Mouse (Mus musculus) liver, adult 2 months (tissue): Measurements from ENCODE around the gene Bptf. TPM values are rescaled to one million over a fixed set of nuclear protein-coding genes. Genes with fewer than 3 reads are reported as not detected.
A peak's percentile ranks its signal among the peaks of the same experiment; 100 is the strongest.
"Not testable (repeated sequence)": the region's sequence is repeated elsewhere in the genome, so short reads cannot be mapped to it uniquely, and the experiment has no call there.

Experiments used
- DNase-seq: peaks from one replicate; pipeline ENCODE4 v3.0.0-alpha.2; 2011; ENCODE audit warnings: low read depth, low spot score; ENCODE audit errors: extremely low read depth
- H3K27ac ChIP-seq: fragments of 200-500 bp; replicated peaks from 2 replicates; pipeline ENCODE4 v1.5.1; 2012; ENCODE audit warnings: low read depth, mild to moderate bottlenecking, control low read depth, inconsistent platforms, low read length; ENCODE audit not compliant: insufficient read depth
- H3K27me3 ChIP-seq: fragments of 200-500 bp; 2 replicates; pipeline ENCODE4 v1.6.1; 2012; ENCODE audit warnings: mild to moderate bottlenecking, moderate library complexity, low read length, inconsistent platforms; ENCODE audit not compliant: control insufficient read depth, insufficient read depth
- H3K36me3 ChIP-seq: fragments of 200-500 bp; 2 replicates; pipeline ENCODE4 v1.6.1; 2012; ENCODE audit warnings: low read length, inconsistent platforms; ENCODE audit not compliant: control insufficient read depth, insufficient read depth
- H3K4me1 ChIP-seq: fragments of 200-500 bp; 2 replicates; pipeline ENCODE4 v1.6.1; 2011; ENCODE audit warnings: low read length; ENCODE audit not compliant: control insufficient read depth, insufficient read depth
- H3K4me3 ChIP-seq: fragments of 200-500 bp; 2 replicates; pipeline ENCODE4 v1.5.1; 2011; ENCODE audit warnings: low read depth, mild to moderate bottlenecking, control low read depth, low read length, moderate library complexity; ENCODE audit not compliant: insufficient read depth
- H3K79me2 ChIP-seq: fragments of 200-500 bp; 2 replicates; pipeline ENCODE4 v1.6.1; 2012; ENCODE audit warnings: inconsistent platforms, mild to moderate bottlenecking, low read length, moderate library complexity; ENCODE audit not compliant: control insufficient read depth, insufficient read depth
- H3K9ac ChIP-seq: fragments of 200-500 bp; 2 replicates; pipeline ENCODE4 v1.6.1; 2012; ENCODE audit warnings: low read depth, mild to moderate bottlenecking, control low read depth, inconsistent platforms, low read length
- CTCF ChIP-seq: fragments of 200-500 bp; IDR thresholded peaks from 2 replicates; pipeline ENCODE4 v1.5.1; 2011; ENCODE audit warnings: low read depth, low read length, control low read depth
- POLR2A ChIP-seq: fragments of 200-500 bp; IDR thresholded peaks from 2 replicates; pipeline ENCODE4 v1.6.1; 2011; ENCODE audit warnings: low read length, control low read depth; ENCODE audit not compliant: insufficient read depth; ENCODE audit errors: extremely low read depth
- WGBS: fragments of 180-500 bp; shearing (Covaris S2); methylation state at CpG from one replicate; pipeline ENCODE4 v1.1.7; 2018; 5-methylcytosine and 5-hydroxymethylcytosine counted together
- polyA plus RNA-seq: library from polyadenylated mRNA; depleted of rRNA; stranded (reverse); fragments of >200 nt; gene quantifications from 2 replicates; pipeline ENCODE4 v1.2.3, GENCODE M21; 2012
- total RNA-seq: library from RNA; depleted of rRNA; stranded (reverse); fragments of >200 nt; gene quantifications from 2 replicates; pipeline ENCODE4 v1.2.3, GENCODE M21; 2014

Bptf gene
- total and polyA plus RNA-seq, 2 experiments: 7.6 to 15.0 TPM

DNA sequence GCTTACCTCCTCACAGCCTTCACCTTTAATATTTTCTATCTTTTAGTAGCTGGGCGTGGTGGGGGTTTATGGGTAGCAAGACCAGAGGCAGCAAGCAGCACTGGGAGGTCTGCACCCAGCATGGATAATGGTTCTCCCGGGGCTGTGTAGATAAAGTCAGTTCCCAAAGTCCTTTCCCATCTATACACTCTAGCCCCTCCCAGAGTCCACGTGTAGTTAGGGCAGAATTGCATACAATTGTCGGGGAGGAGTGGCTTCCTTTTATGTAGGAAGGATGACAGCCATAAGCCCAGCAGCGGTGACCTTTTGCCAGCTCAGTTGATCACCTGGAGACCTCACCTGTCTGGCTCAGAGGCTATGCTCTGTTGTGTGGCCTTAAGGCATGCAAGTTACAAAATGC is 21.7 kb upstream of the Bptf start:
- 71% methylated on average over 5 of the region's 5 CpGs for WGBS
- no peak overlapping the region for H3K27ac ChIP-seq
- TF ChIP-seq POLR2A (no peak), CTCF (no peak)
- no peaks in the 10 kb centered on the region for H3K4me1 ChIP-seq
- no peak overlapping the region for H3K9ac ChIP-seq
- no peaks in the 10 kb centered on the region for H3K36me3 ChIP-seq
- no peak overlapping the region for H3K4me3 ChIP-seq
- H3K27me3 ChIP-seq: no peaks in the 10 kb centered on the region
- no peak for DNase-seq
- no peaks in the 10 kb centered on the region for H3K79me2 ChIP-seq

DNA sequence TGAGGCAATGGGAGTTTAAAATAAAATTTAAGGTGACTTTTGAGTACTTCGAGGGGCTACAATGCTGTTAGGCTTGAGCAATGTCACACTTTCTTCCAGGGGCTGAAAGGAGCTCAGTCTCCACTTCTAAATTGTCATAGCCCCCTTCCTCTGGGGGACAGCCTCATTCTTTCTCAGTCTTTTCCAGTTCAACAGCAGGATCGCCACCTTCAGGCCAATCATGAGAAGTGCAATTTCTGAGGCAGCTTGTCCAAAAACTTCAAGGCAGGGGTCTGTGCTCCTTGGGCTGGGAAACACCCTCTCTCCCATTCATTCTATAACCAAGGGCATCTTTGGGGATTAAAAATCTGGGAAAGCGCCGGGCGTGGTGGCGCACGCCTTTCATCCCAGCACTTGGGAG is 19.9 kb upstream of the Bptf start:
- no peaks in the 10 kb centered on the region for H3K27me3 ChIP-seq
- no peaks in the 10 kb centered on the region for H3K36me3 ChIP-seq
- no peak for DNase-seq
- no peak overlapping the region for H3K9ac ChIP-seq
- H3K79me2 ChIP-seq: no peaks in the 10 kb centered on the region
- TF ChIP-seq POLR2A: no peak
- peak; percentile 41; the same call in 1 of the 2 replicates for TF ChIP-seq CTCF
- H3K4me1 ChIP-seq: no peaks in the 10 kb centered on the region
- WGBS: 79% methylated on average over 7 of the region's 7 CpGs
- H3K27ac ChIP-seq: no peak overlapping the region
- no peak overlapping the region for H3K4me3 ChIP-seq

DNA sequence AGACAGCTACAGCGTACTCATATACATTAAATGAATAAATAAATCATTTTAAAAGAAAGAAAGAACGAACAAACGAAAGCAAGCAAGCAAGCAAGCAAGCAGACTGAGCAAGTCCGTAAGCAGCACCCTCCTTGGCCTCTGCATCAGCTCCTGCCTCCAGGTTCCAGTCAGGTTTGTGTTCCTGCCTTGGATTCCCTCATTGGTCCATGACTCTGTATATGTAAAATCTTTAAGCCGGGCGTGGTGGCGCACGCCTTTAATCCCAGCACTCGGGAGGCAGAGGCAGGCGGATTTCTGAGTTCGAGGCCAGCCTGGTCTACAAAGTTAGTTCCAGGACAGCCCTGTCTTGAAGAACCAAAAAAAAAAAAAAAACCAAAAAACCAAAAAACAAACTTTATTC is 12.0 kb upstream of the Bptf start:
- H3K27me3 ChIP-seq, H3K36me3 ChIP-seq, H3K4me3 ChIP-seq, H3K27ac ChIP-seq, H3K9ac ChIP-seq, H3K4me1 ChIP-seq, DNase-seq, H3K79me2 ChIP-seq: not testable (repeated sequence)
- 97% methylated on average over 11 of the region's 11 CpGs for WGBS

DNA sequence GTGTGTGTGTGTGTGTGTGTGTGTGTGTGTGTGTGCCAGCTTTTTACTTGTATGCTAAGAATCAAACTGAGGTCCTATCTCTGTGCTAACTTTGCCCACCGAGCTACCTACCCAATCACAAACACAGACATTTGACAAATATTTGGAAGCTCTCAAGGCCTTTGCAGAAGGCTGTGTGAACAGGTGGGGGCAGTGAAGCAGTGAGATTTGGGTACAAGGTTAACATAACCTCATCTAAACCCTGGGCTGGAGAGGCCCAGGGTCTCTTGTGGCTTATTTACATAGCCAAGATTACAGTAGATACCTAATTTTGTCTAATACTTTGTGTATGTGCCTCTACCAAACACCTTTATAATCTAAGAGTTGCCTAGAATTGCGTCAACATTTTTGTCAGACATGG is 10.5 kb upstream of the Bptf start:
- no peaks in the 10 kb centered on the region for H3K4me1 ChIP-seq
- H3K27me3 ChIP-seq: no peaks in the 10 kb centered on the region
- WGBS: 48% methylated on average over 2 of the region's 2 CpGs
- no peaks in the 10 kb centered on the region for H3K79me2 ChIP-seq
- DNase-seq: no peak
- no peaks in the 10 kb centered on the region for H3K36me3 ChIP-seq
- H3K27ac ChIP-seq: no peak overlapping the region
- no peak overlapping the region for H3K4me3 ChIP-seq
- TF ChIP-seq POLR2A (no peak), CTCF (no peak)
- no peak overlapping the region for H3K9ac ChIP-seq

DNA sequence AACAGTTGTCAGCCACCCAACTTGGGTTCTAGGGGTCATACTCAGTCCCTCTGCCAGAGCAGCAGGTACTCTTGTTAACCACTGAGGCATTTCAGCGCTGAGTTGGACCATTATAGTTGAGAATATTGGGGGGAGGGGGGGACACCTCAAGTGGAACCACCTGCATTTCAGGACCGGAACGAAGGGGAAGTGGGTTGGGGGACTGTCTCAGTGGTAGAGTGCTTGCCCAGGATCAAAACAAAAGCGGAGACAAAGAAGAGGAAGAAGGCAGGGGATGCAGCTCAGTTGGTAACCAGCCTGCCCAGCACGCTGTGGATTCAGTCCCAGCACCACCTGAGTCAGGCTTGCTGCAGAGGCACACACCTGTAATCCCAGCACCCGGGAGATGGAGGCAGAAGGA is 8.8 kb upstream of the Bptf start:
- Histone ChIP-seq H3K27ac (no peak overlapping the region), H3K9ac (no peak overlapping the region), H3K4me3 (no peak overlapping the region), H3K27me3 (no peaks in the 10 kb centered on the region), H3K4me1 (no peaks in the 10 kb centered on the region), H3K79me2 (no peaks in the 10 kb centered on the region), H3K36me3 (no peaks in the 10 kb centered on the region)
- TF ChIP-seq CTCF: no peak
- no peak for TF ChIP-seq POLR2A
- WGBS: 64% methylated on average over 6 of the region's 6 CpGs
- DNase-seq: no peak

DNA sequence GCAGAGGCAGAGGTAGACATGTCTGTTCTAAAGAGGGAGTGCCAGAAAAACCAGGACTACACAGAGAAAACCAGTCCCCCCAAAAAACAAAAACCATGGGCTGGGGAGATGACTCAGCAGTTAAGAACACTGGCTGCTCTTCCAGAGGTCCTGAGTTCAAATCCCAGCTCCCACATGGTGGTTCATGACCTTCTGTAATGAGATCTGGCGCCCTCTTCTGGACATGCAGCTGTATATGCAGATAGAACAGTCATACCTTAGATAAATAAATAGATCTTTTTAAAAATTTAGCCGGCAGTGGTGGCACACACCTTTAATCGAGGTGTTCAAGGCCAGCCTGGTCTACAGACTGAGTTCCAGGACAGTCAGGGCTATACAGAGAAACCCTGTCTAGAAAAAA is 6.7 kb upstream of the Bptf start:
- peak; percentile 27 for DNase-seq
- no peak for TF ChIP-seq POLR2A
- TF ChIP-seq CTCF: 0 out of 2 replicates have a peak, but pooled peaks have one; percentile 19
- H3K9ac ChIP-seq: no peak overlapping the region

More for the DNA sequence above, 6.7 kb upstream of the Bptf start:
- H3K4me1 ChIP-seq: no peaks in the 10 kb centered on the region
- H3K27me3 ChIP-seq: no peaks in the 10 kb centered on the region
- no peak overlapping the region for H3K27ac ChIP-seq
- 65% methylated on average over 3 of the region's 3 CpGs for WGBS
- no peaks in the 10 kb centered on the region for H3K79me2 ChIP-seq
- no peaks in the 10 kb centered on the region for H3K36me3 ChIP-seq
- no peak overlapping the region for H3K4me3 ChIP-seq
